Mouse (Mus musculus) hindbrain, embryonic 10.5 days (tissue): ENCODE measurements around the gene Nfia. TPM values are rescaled to one million over a fixed set of nuclear protein-coding genes. Genes with fewer than 3 reads are reported as not detected.

Experiments used
- DNase-seq: peaks from one replicate; pipeline ENCODE4 v3.0.0-alpha.2; 2017; ENCODE audit warnings: low spot score
- H3K27ac ChIP-seq: fragments of 300-500 bp; sonication (generic); 2 replicates; pipeline ENCODE4 v1.5.1; 2016; ENCODE audit warnings: mild to moderate bottlenecking, moderate library complexity
- H3K27me3 ChIP-seq: fragments of 300-500 bp; sonication (generic); 2 replicates; pipeline ENCODE4 v1.6.1; 2016; ENCODE audit warnings: mild to moderate bottlenecking; ENCODE audit not compliant: poor library complexity, insufficient read depth, severe bottlenecking
- H3K36me3 ChIP-seq: fragments of 300-500 bp; sonication (generic); 2 replicates; pipeline ENCODE4 v1.6.1; 2016; ENCODE audit warnings: mild to moderate bottlenecking, moderate library complexity
- H3K4me1 ChIP-seq: fragments of 300-500 bp; sonication (generic); replicated peaks from 2 replicates; pipeline ENCODE4 v1.6.1; 2016; ENCODE audit warnings: mild to moderate bottlenecking
- H3K4me3 ChIP-seq: fragments of 300-500 bp; sonication (generic); 2 replicates; pipeline ENCODE4 v1.5.1; 2016; ENCODE audit warnings: mild to moderate bottlenecking, moderate library complexity
- H3K9me3 ChIP-seq: fragments of 300-500 bp; sonication (generic); 2 replicates; pipeline ENCODE4 v1.6.1; 2016; ENCODE audit warnings: mild to moderate bottlenecking, moderate library complexity
- WGBS: fragments of 180-500 bp; shearing (Covaris S2); methylation state at CpG from one replicate; pipeline ENCODE4 v1.1.7; 2016; 5-methylcytosine and 5-hydroxymethylcytosine counted together
- polyA plus RNA-seq: library from polyadenylated mRNA; unstranded; fragments of >200 nt; fragmentation: Nextera tagmentation; extraction: Ambion mirVana; gene quantifications from 2 replicates; pipeline ENCODE4 v1.2.1, GENCODE M21; 2016

Gene Nfia
- polyA plus RNA-seq, 1 experiment from 2014 or later, result 17.5 TPM

- Histone ChIP-seq H3K9me3 (no peaks in the 10 kb centered on the region), H3K4me3 (no peak overlapping the region), H3K27me3 (no peaks in the 10 kb centered on the region), H3K4me1 (peaks cover 18% of the 10 kb centered on the region), H3K27ac (no peak overlapping the region), H3K36me3 (no peaks in the 10 kb centered on the region)
- 88% methylated on average over 5 of the region's 5 CpGs for WGBS
- no peak for DNase-seq
Measured at GRCm38 (mm10) chr4:97923248-97923647, 150.7 kb downstream of the Nfia start.

- Histone ChIP-seq H3K9me3 (no peaks in the 10 kb centered on the region), H3K27ac (no peak overlapping the region), H3K36me3 (no peaks in the 10 kb centered on the region), H3K4me3 (no peak overlapping the region), H3K4me1 (peaks cover 13% of the 10 kb centered on the region), H3K27me3 (no peaks in the 10 kb centered on the region)
- DNase-seq, result no peak
- WGBS, result 92% methylated on average over 8 of the region's 8 CpGs
Measured at GRCm38 (mm10) chr4:97923876-97924316, 151.4 kb downstream of the Nfia start.

- Histone ChIP-seq H3K4me3 (no peak overlapping the region), H3K36me3 (no peaks in the 10 kb centered on the region), H3K4me1 (peaks cover 13% of the 10 kb centered on the region), H3K27me3 (no peaks in the 10 kb centered on the region), H3K27ac (no peak overlapping the region), H3K9me3 (no peaks in the 10 kb centered on the region)
- DNase-seq, result no peak
- 85% methylated on average over 5 of the region's 5 CpGs for WGBS
Measured at GRCm38 (mm10) chr4:97924414-97924813, 151.9 kb downstream of the Nfia start.

- DNase-seq, result no peak
Measured at GRCm38 (mm10) chr4:97924855-97925254, 152.3 kb downstream of the Nfia start.

GRCm38 (mm10) chr4:97925644-97926043, 153.1 kb downstream of the Nfia start:
- Histone ChIP-seq H3K9me3 (no peaks in the 10 kb centered on the region), H3K4me1 (peaks cover 10% of the 10 kb centered on the region), H3K27ac (no peak overlapping the region), H3K4me3 (no peak overlapping the region), H3K36me3 (no peaks in the 10 kb centered on the region), H3K27me3 (no peaks in the 10 kb centered on the region)
- no peak for DNase-seq
- 78% methylated on average over 4 of the region's 4 CpGs for WGBS

More at GRCm38 (mm10) chr4:97924855-97925254, 152.3 kb downstream of the Nfia start:
- Histone ChIP-seq H3K9me3 (no peaks in the 10 kb centered on the region), H3K36me3 (no peaks in the 10 kb centered on the region), H3K4me1 (peaks cover 13% of the 10 kb centered on the region), H3K4me3 (no peak overlapping the region), H3K27me3 (no peaks in the 10 kb centered on the region), H3K27ac (no peak overlapping the region)
- 89% methylated on average over 3 of the region's 3 CpGs for WGBS

GRCm38 (mm10) chr4:97926607-97927308, 154.2 kb downstream of the Nfia start:
- Histone ChIP-seq H3K4me1 (peaks cover 7% of the 10 kb centered on the region; the same call in 1 of the 2 replicates), H3K27me3 (no peaks in the 10 kb centered on the region), H3K4me3 (no peak overlapping the region), H3K27ac (no peak overlapping the region), H3K36me3 (no peaks in the 10 kb centered on the region), H3K9me3 (no peaks in the 10 kb centered on the region)
- WGBS, result 84% methylated on average over 5 of the region's 5 CpGs
- no peak for DNase-seq

- no peak for DNase-seq
- WGBS, result 90% methylated on average over 3 of the region's 3 CpGs
Measured at GRCm38 (mm10) chr4:97927309-97927656, 154.7 kb downstream of the Nfia start.

GRCm38 (mm10) chr4:97936371-97936770, 163.8 kb downstream of the Nfia start:
- 93% methylated on average over 2 of the region's 2 CpGs for WGBS
- no peaks in the 10 kb centered on the region for H3K9me3 ChIP-seq

More at GRCm38 (mm10) chr4:97927309-97927656, 154.7 kb downstream of the Nfia start:
- Histone ChIP-seq H3K36me3 (no peaks in the 10 kb centered on the region), H3K27ac (no peak overlapping the region), H3K4me3 (no peak overlapping the region), H3K9me3 (no peaks in the 10 kb centered on the region), H3K4me1 (peaks cover 7% of the 10 kb centered on the region; the same call in 1 of the 2 replicates), H3K27me3 (no peaks in the 10 kb centered on the region)

GRCm38 (mm10) chr4:97936912-97937311, 164.4 kb downstream of the Nfia start:
- no peaks in the 10 kb centered on the region for H3K9me3 ChIP-seq
- 0 out of 2 replicates have a peak, but pooled peaks cover 7% of the 10 kb centered on the region for H3K4me1 ChIP-seq
- H3K27me3 ChIP-seq, result no peaks in the 10 kb centered on the region
- 62% methylated on average over 3 of the region's 3 CpGs for whole genome bisulfite sequencing
- no peak for DNase-seq
- no peak overlapping the region for H3K27ac ChIP-seq
- H3K36me3 ChIP-seq, result no peaks in the 10 kb centered on the region
- no peak overlapping the region for H3K4me3 ChIP-seq

More at GRCm38 (mm10) chr4:97936371-97936770, 163.8 kb downstream of the Nfia start:
- Histone ChIP-seq H3K27ac (no peak overlapping the region), H3K4me1 (0 out of 2 replicates have a peak, but pooled peaks cover 7% of the 10 kb centered on the region), H3K36me3 (no peaks in the 10 kb centered on the region), H3K27me3 (no peaks in the 10 kb centered on the region), H3K4me3 (no peak overlapping the region)
- no peak for DNase-seq

GRCm38 (mm10) chr4:97939492-97939891, 167.0 kb downstream of the Nfia start:
- WGBS, result 71% methylated on average over 4 of the region's 4 CpGs
- Histone ChIP-seq H3K27me3 (no peaks in the 10 kb centered on the region), H3K27ac (no peak overlapping the region), H3K4me1 (0 out of 2 replicates have a peak, but pooled peaks cover 7% of the 10 kb centered on the region), H3K9me3 (no peaks in the 10 kb centered on the region), H3K4me3 (no peak overlapping the region), H3K36me3 (no peaks in the 10 kb centered on the region)
- DNase-seq, result no peak

GRCm38 (mm10) chr4:97939920-97940520, 167.5 kb downstream of the Nfia start:
- H3K27ac ChIP-seq, result no peak overlapping the region
- no peaks in the 10 kb centered on the region for H3K9me3 ChIP-seq
- H3K27me3 ChIP-seq, result no peaks in the 10 kb centered on the region
- 88% methylated on average over 4 of the region's 4 CpGs for WGBS
- no peaks in the 10 kb centered on the region for H3K36me3 ChIP-seq
- H3K4me3 ChIP-seq, result no peak overlapping the region
- 0 out of 2 replicates have a peak, but pooled peaks cover 7% of the 10 kb centered on the region for H3K4me1 ChIP-seq
- DNase-seq, result no peak

GRCm38 (mm10) chr4:97941616-97942015, 169.1 kb downstream of the Nfia start:
- Histone ChIP-seq H3K27me3 (no peaks in the 10 kb centered on the region), H3K4me3 (no peak overlapping the region), H3K4me1 (0 out of 2 replicates have a peak, but pooled peaks cover 3% of the 10 kb centered on the region), H3K27ac (no peak overlapping the region), H3K9me3 (no peaks in the 10 kb centered on the region), H3K36me3 (no peaks in the 10 kb centered on the region)
- DNase-seq, result no peak
- WGBS, result 88% methylated on average over 8 of the region's 8 CpGs

- no peak overlapping the region for H3K4me3 ChIP-seq
- no peaks in the 10 kb centered on the region for H3K27me3 ChIP-seq
- peaks cover 23% of the 10 kb centered on the region for H3K4me1 ChIP-seq
- H3K36me3 ChIP-seq, result no peaks in the 10 kb centered on the region
- WGBS, result 93% methylated on average over 2 of the region's 2 CpGs
- H3K9me3 ChIP-seq, result no peaks in the 10 kb centered on the region
- H3K27ac ChIP-seq, result no peak overlapping the region
- no peak for DNase-seq
Measured at GRCm38 (mm10) chr4:97944309-97944708, 171.8 kb downstream of the Nfia start.
